Comparison of ENCODE assay signal across 7 mouse cellular contexts in genomic region chr7:5051193-5052192, GRCm38 (mm10). TPM values are rescaled to one million over a fixed set of nuclear protein-coding genes. Genes with fewer than 3 reads are reported as not detected.
DNase-seq lines count a peak whose midpoint lies in the region; ATAC-seq and TF ChIP-seq lines count a peak whose summit lies in the region.

TSS of gene Zfp580 (plus strand) at chr7:5051538.

- intact Hi-C loops in left cerebral cortex, postnatal 25 days (cut with DNase I): loop anchor here (2.0 kb wide), 2 partner anchors 31 to 55 kb away; partner anchors contain the start of genes Ccdc106, Zfp579 and Zfp865

- no peak for TF ChIP-seq POLR2A in cortical plate, adult 2 months (IDR thresholded peaks at IDR 0.05; ENCODE audit: extremely low read depth, insufficient read depth, low read length)

- H3K27ac ChIP-seq in cortical plate, adult 2 months (ENCODE audit: insufficient read depth, low read length): peak within 1 kb of the TSS; percentile 82

- ATAC-seq in inflammation-experienced regulatory T-cells, adult 6 months: peak; percentile 64
- peak; percentile 51; the same call in 1 of the 2 replicates for ATAC-seq in megakaryocyte-erythroid progenitor cell, adult 5-6 weeks (replicated peaks; ENCODE audit: low FRiP score, low TSS enrichment, poor library complexity, severe bottlenecking)

- peaks cover 8% of the 10 kb centered on the region for H3K4me1 ChIP-seq in cortical plate, adult 2 months (ENCODE audit: control insufficient read depth, insufficient read depth, low read length)

- H3K4me3 ChIP-seq in cortical plate, adult 2 months (ENCODE audit: insufficient read depth, low read length): peak within 1 kb of the TSS; percentile 52

- DNase-seq in adipocyte (ENCODE audit: low spot score): peak; percentile 69
- peak; percentile 74 for DNase-seq in gastrocnemius, postnatal 25 days
- peak; percentile 78 to 82 for DNase-seq in left cerebral cortex, postnatal 25 days (ENCODE audit: low spot score in 2 of 2)
- DNase-seq in right cerebral cortex, postnatal 14 days: peak; percentile 74

- no peak for TF ChIP-seq CTCF in cortical plate, adult 2 months (IDR thresholded peaks at IDR 0.05; ENCODE audit: extremely low read depth, insufficient read depth, low read length)

RNA-seq across cellular contexts. Expression of gene Zfp580, which starts in this region (rescaled TPM):
- 34.4 and 36.9 TPM in 2 replicates for polyA plus RNA-seq in cortical plate, adult 2 months (2012; rRNA removed)
- total RNA-seq in gastrocnemius, postnatal 25 days (2021): 1 to 10 TPM; 2.9 to 3.2 TPM
- 1 to 10 TPM in 1 of 3 experiments, under 1 TPM in 2; 0.77 to 1.3 (median 0.93) TPM for polyA plus RNA-seq in inflammation-experienced regulatory T-cells, adult 6 months (2017; shearing (Covaris generic))
- 10 to 100 TPM; 36.8 to 41.7 TPM for total RNA-seq in left cerebral cortex, postnatal 25 days (2021)
- total RNA-seq in megakaryocyte-erythroid progenitor cell, adult 5-6 weeks (2014; fragmentation: Nextera tagmentation): 1.3 and 2.1 TPM in 2 replicates
- not detected in 2 replicates for total RNA-seq in megakaryocyte-erythroid progenitor cell, adult 5-6 weeks (2017)

Comparison
In these comparisons a context has a peak if more than half of its experiments do, and no peak if none do; other contexts are left out.
1. Peak in every context shown above with its lines: DNase-seq, ATAC-seq, H3K4me3 ChIP-seq and H3K27ac ChIP-seq.
2. RNA of gene Zfp580 (total RNA-seq): 36.8 to 41.7 TPM in left cerebral cortex, postnatal 25 days; 2.9 to 3.2 TPM in gastrocnemius, postnatal 25 days and 1.3 to 2.1 TPM in megakaryocyte-erythroid progenitor cell, adult 5-6 weeks; every median in the first group is over 4 times any median in the second.
3. RNA of gene Zfp580 (polyA plus RNA-seq): 34.4 to 36.9 TPM in cortical plate, adult 2 months; 0.77 to 1.3 TPM in inflammation-experienced regulatory T-cells, adult 6 months; every median in the first group is over 10 times any median in the second.